11 mouse cellular contexts compared by ENCODE assay signal in the genomic region with DNA sequence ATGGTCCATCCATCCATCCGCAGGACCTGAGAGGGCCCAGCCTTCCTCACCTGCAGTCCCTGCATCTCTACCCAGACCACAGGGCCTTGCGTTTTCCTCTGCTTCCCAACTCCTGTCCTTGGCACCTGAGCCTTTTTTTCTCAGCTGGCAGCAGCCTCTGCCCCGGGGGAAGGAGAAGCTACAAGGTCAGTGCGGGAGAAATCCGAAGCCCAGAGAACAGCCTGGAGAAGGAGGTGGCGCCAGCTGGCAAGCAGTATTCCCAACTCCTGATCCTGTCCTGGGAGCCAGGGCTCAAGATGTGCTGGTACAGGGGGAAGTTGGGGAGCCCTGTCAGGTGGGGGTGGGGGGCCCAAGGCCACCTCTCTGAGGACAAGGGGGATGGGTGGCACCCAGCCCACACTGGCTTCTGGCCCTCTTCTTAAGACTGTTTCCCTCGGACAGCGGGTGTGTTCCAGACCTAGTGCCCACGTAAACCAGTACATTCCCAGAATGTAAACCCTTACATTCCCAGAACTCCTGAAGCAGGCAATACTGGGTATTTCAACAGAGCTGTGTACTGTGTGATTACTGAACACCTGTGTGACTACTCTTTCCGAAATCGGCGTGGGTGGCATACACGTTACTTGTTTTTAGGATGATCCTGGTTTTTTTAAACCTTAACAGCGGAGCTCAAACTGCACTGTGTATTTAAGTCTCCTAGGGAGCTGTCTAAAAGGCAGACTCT. TPM values are rescaled to one million over a fixed set of nuclear protein-coding genes. Genes with fewer than 3 reads are reported as not detected.
DNase-seq lines count a peak whose midpoint lies in the region; TF ChIP-seq lines count a peak whose summit lies in the region.
"Had no signal": no experiment of that assay in that cellular context is flagged by ENCODE, and none has a peak within 500 bp of the region (broad histone marks: within the 10 kb centered on the region; RNA-seq: fewer than 3 reads in every experiment).

No protein-coding gene starts in this region.

- peaks cover 20% of the 10 kb centered on the region for H3K4me1 ChIP-seq in lung, adult 2 months (ENCODE audit: control insufficient read depth, insufficient read depth, low read length)
- H3K4me1 ChIP-seq: midbrain, embryonic 13.5 days had no signal

- H3K4me3 ChIP-seq in lung, adult 2 months (replicated peaks; ENCODE audit: extremely low read depth, low read depth, low read length): no peak overlapping the region
- H3K4me3 ChIP-seq: heart, embryonic 13.5 days; limb, embryonic 12.5 days; midbrain, embryonic 13.5 days had no signal

- no peak for TF ChIP-seq CTCF in lung, adult 2 months (IDR thresholded peaks at IDR 0.05; ENCODE audit: insufficient read depth, low read length)

- intact Hi-C loops in left cerebral cortex, postnatal 25 days (cut with DNase I): no loop called here

- WGBS in lung, adult 2 months: 64% methylated on average over 14 of the region's 14 CpGs

- no peak for TF ChIP-seq POLR2A in lung, adult 2 months (IDR thresholded peaks at IDR 0.05; ENCODE audit: borderline replicate concordance, extremely low read depth, low read depth, low read length)

- peak; percentile 83 to 89 for DNase-seq in adrenal gland, adult (ENCODE audit: inconsistent age in 2 of 2, low spot score in 1 of 2)
- DNase-seq in adrenal gland, postnatal 4 days (ENCODE audit: low spot score in 2 of 2): no peak
- DNase-seq in lung, adult 2 months: peak; percentile 15
- DNase-seq in lung, postnatal 10 days: no peak
- peak; percentile 90 for DNase-seq in gonadal fat pad, adult 2 months (ENCODE audit: low read depth)
- DNase-seq in kidney, postnatal 36 days: peak; percentile 78 to 81
- no peak for DNase-seq in left cerebral cortex, postnatal 25 days (ENCODE audit: low spot score in 2 of 2)
- DNase-seq in right cerebral cortex, adult 18-20 months: no peak

RNA-seq across cellular contexts. Expression of a gene that starts 9.9 kb away (rescaled TPM):
- total RNA-seq in adrenal gland, postnatal 4 days (2021): 100 to 1,000 TPM; 108 to 120 TPM
- 148 and 171 TPM in 2 replicates for polyA plus RNA-seq in lung, adult 2 months (2012; rRNA removed)
- 129 and 141 TPM in 2 replicates for polyA plus RNA-seq in gonadal fat pad, adult 2 months (2012; rRNA removed)
- 10 to 100 TPM; 10.8 to 12.0 TPM for total RNA-seq in left cerebral cortex, postnatal 25 days (2021)

RNA-seq across cellular contexts. Expression of a gene that starts 44.1 kb away (rescaled TPM):
- total RNA-seq in adrenal gland, postnatal 4 days (2021): 10 to 100 TPM; 36.9 to 42.0 TPM
- 20.2 and 23.4 TPM in 2 replicates for polyA plus RNA-seq in lung, adult 2 months (2012; rRNA removed)
- polyA plus RNA-seq in gonadal fat pad, adult 2 months (2012; rRNA removed): 26.1 and 28.5 TPM in 2 replicates
- 10 to 100 TPM; 14.4 to 14.9 TPM for total RNA-seq in left cerebral cortex, postnatal 25 days (2021)

Comparison
In these comparisons a context has a peak if more than half of its experiments do, and no peak if none do; other contexts are left out.
1. DNase-seq: peak in adrenal gland, adult (2 of 2), lung, adult 2 months (single experiment), gonadal fat pad, adult 2 months (single experiment) and kidney, postnatal 36 days (2 of 2); none in adrenal gland, postnatal 4 days (0 of 2), lung, postnatal 10 days (single experiment), left cerebral cortex, postnatal 25 days (0 of 2) and right cerebral cortex, adult 18-20 months (single experiment).
2. RNA of a gene that starts 9.9 kb away (total RNA-seq): 108 to 120 TPM in adrenal gland, postnatal 4 days; 10.8 to 12.0 TPM in left cerebral cortex, postnatal 25 days; every median in the first group is over 4 times any median in the second.